Mouse (Mus musculus): Measurements from ENCODE around the gene Gm9918. TPM values are rescaled to one million over a fixed set of nuclear protein-coding genes. Genes with fewer than 3 reads are reported as not detected.
A peak's percentile ranks its signal among the peaks of the same experiment; 100 is the strongest.

The Gm9918 gene
- polyA plus RNA-seq, 1 experiment = 0.30 TPM

DNA sequence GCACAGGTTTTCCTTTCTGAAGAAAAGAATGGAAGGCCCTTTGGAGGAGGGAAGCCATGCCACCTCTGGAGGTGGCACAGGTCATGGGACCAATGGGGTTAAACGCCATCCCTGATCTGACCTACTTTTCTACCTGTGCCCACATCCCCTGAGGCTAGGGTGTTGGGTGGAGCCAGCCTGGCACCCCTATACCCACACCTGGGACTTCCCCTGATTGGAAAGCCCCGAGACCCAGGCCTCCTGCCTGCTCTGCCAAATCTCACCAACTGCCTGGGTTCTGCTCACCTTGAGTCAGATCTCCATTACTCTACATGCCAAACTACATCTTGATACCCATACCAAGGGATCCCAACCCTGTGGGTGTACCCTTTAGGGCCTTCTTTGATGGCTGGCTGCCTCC is 7.3 kb upstream of the Gm9918 start:
- peaks cover under 1% of the 10 kb centered on the region; the same call in 1 of the 2 replicates for H3K27me3 ChIP-seq (ENCODE audit: control insufficient read depth, insufficient read depth, low read length)
- peaks cover 5% of the 10 kb centered on the region for H3K4me1 ChIP-seq (replicated peaks; ENCODE audit: control insufficient read depth, insufficient read depth, low read length)
- 0 out of 2 replicates have a peak overlapping the region, but pooled peaks have one; percentile 37 for H3K27ac ChIP-seq (ENCODE audit: control insufficient read depth, insufficient read depth, low read length)
- H3K4me3 ChIP-seq (ENCODE audit: control insufficient read depth, insufficient read depth, low read length) = no peak overlapping the region
- no peaks in the 10 kb centered on the region for H3K36me3 ChIP-seq (ENCODE audit: control insufficient read depth, insufficient read depth, low read length)
- 48% methylated on average over 2 of the region's 2 CpGs for WGBS
- no peak for DNase-seq
- TF ChIP-seq POLR2A (IDR thresholded peaks at IDR 0.05; ENCODE audit: control insufficient read depth, extremely low read depth, insufficient read depth, low read length, poor library complexity) (no peak), CTCF (IDR thresholded peaks at IDR 0.05; ENCODE audit: borderline replicate concordance, control insufficient read depth, extremely low read depth, insufficient read depth, low read length, poor library complexity) (no peak)

DNA sequence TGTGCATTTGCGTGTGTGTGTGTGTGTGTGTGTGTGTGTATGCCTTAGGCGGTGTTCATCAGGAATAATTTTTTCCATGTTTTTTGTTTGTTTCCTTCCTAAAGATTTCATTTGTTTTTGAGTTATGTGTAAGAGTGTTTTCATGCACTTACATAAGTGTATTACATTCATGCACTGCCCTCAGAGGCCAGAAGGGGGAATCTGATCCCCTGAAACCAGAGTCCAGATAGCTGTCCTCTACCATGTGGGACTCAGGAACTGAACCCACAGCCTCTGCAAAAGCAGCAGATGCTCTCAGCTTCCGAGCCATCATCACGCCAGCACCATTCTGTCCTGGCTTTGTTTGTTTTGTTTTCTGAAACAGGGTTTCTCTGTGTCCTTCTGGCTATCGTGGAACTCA is 4.8 kb upstream of the Gm9918 start:
- 95% methylated on average over 5 of the region's 5 CpGs for WGBS
- Histone ChIP-seq H3K4me3 (ENCODE audit: control insufficient read depth, insufficient read depth, low read length) (no peak overlapping the region), H3K27me3 (ENCODE audit: control insufficient read depth, insufficient read depth, low read length) (no peaks in the 10 kb centered on the region), H3K27ac (ENCODE audit: control insufficient read depth, insufficient read depth, low read length) (no peak overlapping the region), H3K4me1 (replicated peaks; ENCODE audit: control insufficient read depth, insufficient read depth, low read length) (peaks cover 5% of the 10 kb centered on the region), H3K36me3 (ENCODE audit: control insufficient read depth, insufficient read depth, low read length) (no peaks in the 10 kb centered on the region)
- DNase-seq = no peak
- TF ChIP-seq POLR2A (IDR thresholded peaks at IDR 0.05; ENCODE audit: control insufficient read depth, extremely low read depth, insufficient read depth, low read length, poor library complexity) (no peak), CTCF (IDR thresholded peaks at IDR 0.05; ENCODE audit: borderline replicate concordance, control insufficient read depth, extremely low read depth, insufficient read depth, low read length, poor library complexity) (no peak)

DNA sequence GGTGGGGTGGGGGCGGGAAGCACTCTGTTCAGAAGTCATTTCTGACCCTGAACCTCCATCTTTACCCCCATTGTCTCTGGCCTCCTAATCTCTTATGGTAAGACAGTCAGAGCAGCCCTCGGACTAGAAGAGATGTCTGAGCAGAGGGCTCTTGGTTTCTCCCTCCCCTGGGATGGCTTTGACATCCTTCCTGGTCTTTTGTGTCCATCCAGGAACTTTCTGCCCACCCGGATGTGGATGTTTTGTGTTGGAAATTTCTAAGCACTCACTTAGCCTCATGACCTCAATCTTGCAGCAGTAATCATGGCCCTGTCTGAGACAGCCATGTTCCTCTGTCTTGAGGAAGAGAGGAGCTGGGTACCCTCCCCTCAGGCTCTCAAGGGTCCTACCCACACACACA is 1.1 kb downstream of the Gm9918 start:
- H3K4me1 ChIP-seq (replicated peaks; ENCODE audit: control insufficient read depth, insufficient read depth, low read length) = no peaks in the 10 kb centered on the region
- H3K36me3 ChIP-seq (ENCODE audit: control insufficient read depth, insufficient read depth, low read length) = no peaks in the 10 kb centered on the region
- no peak overlapping the region for H3K4me3 ChIP-seq (ENCODE audit: control insufficient read depth, insufficient read depth, low read length)
- no peak overlapping the region for H3K27ac ChIP-seq (ENCODE audit: control insufficient read depth, insufficient read depth, low read length)
- WGBS = 53% methylated on average over 3 of the region's 3 CpGs
- TF ChIP-seq CTCF (IDR thresholded peaks at IDR 0.05; ENCODE audit: borderline replicate concordance, control insufficient read depth, extremely low read depth, insufficient read depth, low read length, poor library complexity) (no peak), POLR2A (IDR thresholded peaks at IDR 0.05; ENCODE audit: control insufficient read depth, extremely low read depth, insufficient read depth, low read length, poor library complexity) (no peak)
- no peak for DNase-seq
- no peaks in the 10 kb centered on the region for H3K27me3 ChIP-seq (ENCODE audit: control insufficient read depth, insufficient read depth, low read length)

DNA sequence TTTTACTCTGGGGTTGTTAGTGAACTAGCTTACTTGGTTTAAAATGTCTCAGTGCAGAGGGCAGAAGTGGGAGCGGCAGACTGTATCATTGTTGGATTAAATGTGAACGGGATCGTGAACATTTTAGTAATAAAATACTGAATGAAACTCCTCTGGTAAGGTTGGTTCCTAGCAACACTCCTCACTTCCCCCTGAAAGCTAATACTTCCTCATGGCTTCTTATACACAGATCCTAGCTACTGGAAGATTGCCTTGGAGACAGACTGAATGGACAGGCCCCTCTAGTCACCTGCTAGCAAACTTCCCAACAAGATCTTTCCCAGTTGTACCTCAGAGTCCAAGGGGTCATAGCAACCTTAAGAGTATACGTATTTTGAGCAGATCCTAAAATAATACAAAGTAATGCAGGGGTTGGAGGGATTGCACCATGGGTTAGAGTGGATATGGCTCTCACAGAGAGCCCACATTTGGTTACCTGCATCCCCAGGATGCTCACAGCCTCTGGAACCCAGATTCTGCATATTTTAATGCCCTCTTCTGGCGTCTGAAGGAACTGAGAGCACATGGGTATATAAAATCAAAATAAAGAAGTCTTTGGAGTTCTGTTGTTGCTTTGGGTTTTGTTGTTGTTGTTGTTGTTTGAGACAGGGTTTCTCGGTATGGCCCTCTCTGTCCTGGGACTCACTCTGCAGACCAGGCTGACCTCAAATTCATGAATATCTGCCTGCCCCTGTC is 3.8 kb downstream of the Gm9918 start:
- Histone ChIP-seq H3K4me1 (replicated peaks; ENCODE audit: control insufficient read depth, insufficient read depth, low read length) (peaks cover 5% of the 10 kb centered on the region), H3K27ac (ENCODE audit: control insufficient read depth, insufficient read depth, low read length) (no peak overlapping the region), H3K4me3 (ENCODE audit: control insufficient read depth, insufficient read depth, low read length) (no peak overlapping the region), H3K36me3 (ENCODE audit: control insufficient read depth, insufficient read depth, low read length) (no peaks in the 10 kb centered on the region), H3K27me3 (ENCODE audit: control insufficient read depth, insufficient read depth, low read length) (no peaks in the 10 kb centered on the region)
- TF ChIP-seq CTCF (IDR thresholded peaks at IDR 0.05; ENCODE audit: borderline replicate concordance, control insufficient read depth, extremely low read depth, insufficient read depth, low read length, poor library complexity) (no peak), POLR2A (IDR thresholded peaks at IDR 0.05; ENCODE audit: control insufficient read depth, extremely low read depth, insufficient read depth, low read length, poor library complexity) (no peak)
- 80% methylated on average over 6 of the region's 6 CpGs for WGBS
- DNase-seq = no peak

DNA sequence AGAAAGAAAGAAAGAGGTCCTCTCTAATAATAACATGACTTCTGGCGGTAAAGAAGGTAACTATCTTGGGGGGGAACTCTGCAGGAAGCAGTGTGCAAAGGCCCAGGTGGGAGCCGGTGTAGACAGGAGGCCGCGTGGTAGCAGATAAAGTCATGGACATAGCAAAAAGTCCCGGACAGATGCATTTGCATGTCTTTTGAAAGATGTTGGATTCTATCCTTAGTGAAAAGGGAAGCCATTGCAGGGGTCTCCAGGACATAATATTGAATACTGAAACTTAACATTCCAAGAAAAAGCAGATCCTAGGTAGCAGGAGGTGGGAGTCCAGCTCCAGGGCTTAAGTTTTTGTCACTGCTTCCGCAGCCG is 8.3 kb downstream of the Gm9918 start:
- H3K27me3 ChIP-seq (ENCODE audit: control insufficient read depth, insufficient read depth, low read length) = no peaks in the 10 kb centered on the region
- H3K36me3 ChIP-seq (ENCODE audit: control insufficient read depth, insufficient read depth, low read length) = 0 out of 2 replicates have a peak, but pooled peaks cover 5% of the 10 kb centered on the region
- H3K27ac ChIP-seq (ENCODE audit: control insufficient read depth, insufficient read depth, low read length) = no peak overlapping the region
- WGBS = 36% methylated on average over 7 of the region's 7 CpGs
- peak overlapping the region; percentile 52 for H3K4me3 ChIP-seq (ENCODE audit: control insufficient read depth, insufficient read depth, low read length)
- peak; percentile 16 for DNase-seq
- no peak for TF ChIP-seq POLR2A (IDR thresholded peaks at IDR 0.05; ENCODE audit: control insufficient read depth, extremely low read depth, insufficient read depth, low read length, poor library complexity)
- TF ChIP-seq CTCF (IDR thresholded peaks at IDR 0.05; ENCODE audit: borderline replicate concordance, control insufficient read depth, extremely low read depth, insufficient read depth, low read length, poor library complexity) = no peak
- H3K4me1 ChIP-seq (replicated peaks; ENCODE audit: control insufficient read depth, insufficient read depth, low read length) = peaks cover 14% of the 10 kb centered on the region

DNA sequence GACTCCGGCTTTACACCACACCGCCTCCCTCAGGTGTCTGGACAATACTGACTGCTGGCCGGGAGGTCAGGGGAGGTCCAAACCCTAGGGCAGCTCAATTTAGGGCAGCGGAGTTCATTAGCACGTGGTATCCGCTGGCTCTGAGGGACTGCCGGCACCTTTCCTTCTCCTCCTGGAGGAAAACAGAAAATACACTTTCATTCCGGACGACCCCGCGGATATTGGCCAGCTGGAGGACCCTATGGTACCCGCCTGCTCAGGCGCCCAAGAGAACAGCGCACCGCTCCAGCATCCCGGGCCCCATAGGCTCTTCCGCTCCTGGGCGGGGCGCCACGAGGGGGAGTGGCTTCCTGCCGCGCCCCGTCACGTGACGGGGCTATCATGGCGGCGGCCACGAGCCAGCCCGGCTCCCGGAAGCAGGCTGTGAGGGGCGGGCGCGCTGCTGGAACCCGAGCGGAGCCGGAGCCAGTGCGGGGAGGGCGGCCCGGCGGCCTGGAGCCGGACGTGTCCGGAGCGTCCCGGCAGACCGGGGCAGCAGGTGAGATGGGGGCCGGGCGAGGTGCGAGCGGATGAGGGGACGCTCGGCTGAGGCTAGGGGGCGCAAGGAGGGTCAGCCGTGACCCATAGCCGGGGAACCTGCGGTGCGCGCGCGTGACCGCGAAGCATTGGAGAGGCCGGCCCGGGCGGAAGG is 8.9 kb downstream of the Gm9918 start, which contains the start of gene Mfsd5:
Gene Mfsd5 (plus strand): TSS at position 363 of the 691 bp plus-strand sequence.
- Histone ChIP-seq H3K36me3 (ENCODE audit: control insufficient read depth, insufficient read depth, low read length) (0 out of 2 replicates have a peak, but pooled peaks cover 5% of the 10 kb centered on the region), H3K4me3 (ENCODE audit: control insufficient read depth, insufficient read depth, low read length) (peak within 1 kb of the TSS; percentile 88), H3K27ac (ENCODE audit: control insufficient read depth, insufficient read depth, low read length) (no peak within 1 kb of the TSS), H3K4me1 (replicated peaks; ENCODE audit: control insufficient read depth, insufficient read depth, low read length) (peaks cover 14% of the 10 kb centered on the region), H3K27me3 (ENCODE audit: control insufficient read depth, insufficient read depth, low read length) (no peaks in the 10 kb centered on the region)
- TF ChIP-seq CTCF (IDR thresholded peaks at IDR 0.05; ENCODE audit: borderline replicate concordance, control insufficient read depth, extremely low read depth, insufficient read depth, low read length, poor library complexity) = peak; percentile 50; the same call in 1 of the 2 replicates
- peak; percentile 84 for TF ChIP-seq POLR2A (IDR thresholded peaks at IDR 0.05; ENCODE audit: control insufficient read depth, extremely low read depth, insufficient read depth, low read length, poor library complexity)
- under 1% methylated on average over 65 of the region's 65 CpGs for WGBS
- DNase-seq = peak; percentile 83
